Mouse (Mus musculus) large intestine, adult 2 months (tissue): ENCODE data around the gene Adgrd1. TPM values are rescaled to one million over a fixed set of nuclear protein-coding genes. Genes with fewer than 3 reads are reported as not detected.

Source experiments
- DNase-seq: peaks from one replicate; pipeline ENCODE4 v3.0.0-alpha.2; 2012; ENCODE audit warnings: low read depth, low spot score
- WGBS: fragments of 180-500 bp; shearing (Covaris S2); methylation state at CpG from one replicate; pipeline ENCODE4 v1.1.7; 2018; 5-methylcytosine and 5-hydroxymethylcytosine counted together
- polyA plus RNA-seq: library from polyadenylated mRNA; depleted of rRNA; stranded (reverse); fragments of >200 nt; gene quantifications from 2 replicates; pipeline ENCODE4 v1.2.3, GENCODE M21; 2012

Gene Adgrd1
- polyA plus RNA-seq, 1 experiment = 8.0 TPM

DNA sequence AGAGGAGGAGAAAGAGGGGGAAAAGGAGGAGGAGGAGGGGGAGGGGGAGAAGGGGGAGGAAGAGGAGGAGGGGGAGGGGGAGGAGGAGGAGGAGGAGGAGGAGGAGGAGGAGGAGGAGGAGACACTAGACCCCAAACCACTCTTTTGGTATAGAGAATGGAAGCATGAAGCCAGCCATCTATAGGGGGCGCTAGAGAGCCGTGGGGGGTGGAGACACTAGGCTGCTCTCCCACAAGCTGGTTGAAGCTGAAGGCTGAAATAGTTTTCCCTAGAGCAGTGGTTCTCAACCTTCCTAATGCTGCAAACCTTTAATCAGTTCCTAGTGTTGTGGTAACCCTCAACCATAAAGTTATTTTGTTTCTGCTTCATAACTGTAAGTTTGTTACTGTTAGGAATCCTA lies 89.7 kb downstream of the Adgrd1 start:
- WGBS = 0% methylated on average over 2 of the region's 2 CpGs
- DNase-seq = no peak

DNA sequence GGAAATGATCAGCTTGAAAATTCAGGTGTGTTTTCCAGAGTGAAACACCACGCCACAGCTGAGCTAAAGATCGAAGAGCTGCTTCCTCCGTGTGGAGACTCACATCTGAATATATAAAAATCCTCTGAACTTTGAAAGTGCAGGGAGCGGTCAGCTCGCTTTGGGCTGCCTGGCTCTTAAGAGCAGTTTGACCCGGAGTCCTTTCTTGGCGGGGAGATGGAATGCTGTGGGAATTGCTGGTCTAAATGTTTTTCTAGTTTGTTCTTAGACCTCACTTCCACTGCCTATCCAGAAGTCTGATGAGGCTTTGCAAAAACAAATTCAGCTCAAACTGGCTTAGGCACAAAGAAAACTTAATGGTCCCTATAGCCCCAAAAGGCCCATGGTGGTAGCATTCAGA lies 90.4 kb downstream of the Adgrd1 start:
- WGBS = 70% methylated on average over 7 of the region's 7 CpGs
- DNase-seq = no peak

DNA sequence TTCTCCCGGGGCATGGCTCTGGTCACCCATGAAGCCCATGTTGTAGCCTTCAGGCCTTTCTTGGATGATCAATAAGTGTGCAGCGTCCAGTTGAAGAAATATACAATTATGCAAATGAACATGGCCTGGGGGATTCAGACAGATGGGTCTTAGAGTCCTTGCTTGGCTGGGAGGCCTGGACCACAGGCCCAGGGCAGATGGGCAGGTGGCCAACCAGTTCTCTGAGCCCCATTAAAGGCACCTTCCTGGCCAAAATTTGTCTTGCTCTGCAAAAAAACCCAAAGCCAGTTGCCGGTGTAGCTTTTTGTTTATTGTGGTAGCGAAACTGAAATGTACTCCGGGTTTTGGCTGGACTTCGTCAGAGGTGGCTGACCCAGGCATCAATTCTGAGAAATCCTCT lies 92.5 kb downstream of the Adgrd1 start:
- DNase-seq = no peak
- 75% methylated on average over 6 of the region's 6 CpGs for WGBS

DNA sequence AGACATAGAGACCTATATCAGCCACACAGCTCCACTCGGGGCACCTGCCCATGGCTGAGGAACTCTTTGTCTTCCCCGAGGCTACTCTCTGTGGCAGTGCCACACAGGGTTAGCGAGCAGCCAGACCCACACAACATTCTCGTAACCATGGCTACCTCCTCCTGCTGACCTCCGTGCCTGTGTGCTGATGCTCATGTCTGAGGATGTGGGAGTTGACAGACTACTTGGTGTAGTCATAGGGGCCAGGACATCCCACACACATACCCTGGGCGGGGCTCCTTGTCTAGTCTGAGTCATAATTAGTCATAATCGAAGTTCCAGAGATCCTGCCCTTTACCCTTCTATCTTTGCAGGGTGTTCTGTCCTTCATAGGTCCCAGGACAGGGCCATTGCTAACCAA lies 93.5 kb downstream of the Adgrd1 start:
- WGBS = 54% methylated on average over 7 of the region's 7 CpGs
- no peak for DNase-seq

DNA sequence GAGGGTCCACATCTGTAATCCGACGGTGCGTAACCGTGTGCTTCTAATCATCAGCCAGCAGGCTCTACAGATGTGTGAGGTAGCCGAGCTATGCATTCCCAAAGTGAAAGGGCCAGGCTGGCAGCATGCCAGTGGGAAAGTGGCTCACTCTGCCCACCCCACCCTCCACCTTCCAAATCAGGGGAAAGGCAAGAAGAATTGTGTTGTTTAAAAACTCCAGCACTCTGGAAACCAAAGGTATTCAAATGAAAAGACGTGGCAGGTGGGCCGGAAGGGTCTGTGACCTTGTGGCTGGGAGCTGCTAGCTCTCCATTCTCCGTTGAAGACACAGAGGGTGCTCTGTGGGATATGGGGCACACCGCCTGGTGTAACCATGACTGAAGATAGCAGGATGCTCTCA lies 100.0 kb downstream of the Adgrd1 start:
- WGBS = 65% methylated on average over 9 of the region's 9 CpGs
- no peak for DNase-seq

DNA sequence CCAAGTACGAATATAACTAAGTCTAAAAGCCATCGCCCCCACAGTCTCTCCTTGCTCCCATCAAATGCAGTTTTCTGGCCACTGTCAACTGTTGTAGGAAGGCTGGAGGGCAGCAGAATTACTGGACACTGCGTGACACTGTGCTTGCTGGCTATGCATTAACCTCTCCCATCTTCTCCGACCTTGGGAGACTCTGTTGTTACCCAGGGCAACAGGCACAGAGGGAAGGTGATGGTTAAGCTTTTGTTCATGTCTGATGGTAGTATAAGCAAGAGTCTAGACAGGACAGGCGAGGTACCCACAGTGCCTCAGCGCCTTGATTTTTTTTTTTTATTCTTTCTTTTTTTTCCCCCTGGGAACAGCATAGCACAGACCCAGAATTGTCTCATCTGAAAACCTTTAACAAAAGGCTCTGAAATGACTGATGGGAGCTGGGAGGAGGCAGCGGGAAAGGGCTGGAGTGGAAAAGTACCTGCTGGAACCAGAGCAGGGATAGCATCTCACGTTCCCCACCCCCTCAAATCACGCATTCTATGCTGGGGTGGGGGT lies 100.5 kb downstream of the Adgrd1 start:
- WGBS = 73% methylated on average over 9 of the region's 9 CpGs
- no peak for DNase-seq

DNA sequence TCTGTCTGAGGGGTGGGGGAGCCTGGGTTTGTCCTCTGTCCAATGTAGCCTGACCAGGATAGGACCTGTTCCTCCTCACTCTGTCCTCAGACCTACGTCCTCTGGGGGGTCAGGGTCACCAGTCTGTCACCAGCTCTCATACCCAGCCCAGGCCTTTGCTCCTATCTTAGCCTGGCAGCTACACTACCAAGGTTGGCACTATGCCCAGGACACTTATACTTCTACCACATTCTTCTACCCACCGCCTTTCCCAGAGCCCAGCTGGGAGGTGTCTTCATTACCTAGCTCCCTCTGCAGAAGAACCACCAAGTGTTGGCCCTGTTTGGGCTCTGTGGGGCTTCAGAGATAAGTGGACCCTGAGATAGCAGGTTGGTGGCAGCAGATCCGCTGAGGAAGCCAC lies 103.6 kb downstream of the Adgrd1 start:
- DNase-seq = no peak

DNA sequence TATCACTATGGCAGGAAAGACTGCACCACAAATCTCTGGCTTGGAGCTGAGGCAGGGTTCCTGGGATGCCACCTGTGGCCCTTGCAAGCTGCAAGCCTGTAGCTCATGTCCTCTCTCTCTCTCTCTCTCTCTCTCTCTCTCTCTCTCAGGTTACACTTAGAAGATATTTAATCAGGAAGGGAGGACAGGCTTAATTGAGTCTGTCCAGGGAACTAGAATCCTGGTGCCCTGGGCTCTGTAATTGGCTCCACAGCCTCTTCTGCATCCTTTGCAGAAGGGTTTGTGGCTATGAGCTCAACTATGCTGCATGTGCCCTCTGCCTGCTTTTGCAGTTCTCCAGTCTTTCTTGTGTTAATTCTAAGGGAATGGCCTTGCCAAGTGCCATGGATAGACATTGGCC lies 111.7 kb downstream of the Adgrd1 start:
- no peak for DNase-seq

More for the DNA sequence above, 103.6 kb downstream of the Adgrd1 start:
- WGBS = 54% methylated on average over 3 of the region's 3 CpGs

DNA sequence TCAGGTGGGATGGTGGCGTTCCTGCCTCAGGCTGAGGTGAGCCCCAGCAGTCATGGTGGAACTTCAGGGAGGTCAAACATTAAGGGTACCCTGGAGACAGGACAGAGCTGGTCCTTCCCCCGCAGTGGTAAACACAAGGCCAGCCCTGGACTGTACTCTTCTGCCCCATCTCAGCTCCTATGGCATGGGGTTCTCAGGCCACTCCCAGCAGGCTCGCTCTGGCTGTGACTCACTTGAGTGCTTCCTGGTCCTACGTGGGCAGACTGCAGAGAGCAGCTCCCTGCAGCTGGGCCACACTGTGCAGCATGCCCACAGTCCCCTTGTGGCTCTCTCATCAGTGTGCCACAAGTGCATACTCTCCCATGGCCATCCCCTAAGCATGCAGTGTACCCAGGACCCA lies 112.3 kb downstream of the Adgrd1 start:
- DNase-seq = no peak
- 44% methylated on average over 4 of the region's 4 CpGs for WGBS

DNA sequence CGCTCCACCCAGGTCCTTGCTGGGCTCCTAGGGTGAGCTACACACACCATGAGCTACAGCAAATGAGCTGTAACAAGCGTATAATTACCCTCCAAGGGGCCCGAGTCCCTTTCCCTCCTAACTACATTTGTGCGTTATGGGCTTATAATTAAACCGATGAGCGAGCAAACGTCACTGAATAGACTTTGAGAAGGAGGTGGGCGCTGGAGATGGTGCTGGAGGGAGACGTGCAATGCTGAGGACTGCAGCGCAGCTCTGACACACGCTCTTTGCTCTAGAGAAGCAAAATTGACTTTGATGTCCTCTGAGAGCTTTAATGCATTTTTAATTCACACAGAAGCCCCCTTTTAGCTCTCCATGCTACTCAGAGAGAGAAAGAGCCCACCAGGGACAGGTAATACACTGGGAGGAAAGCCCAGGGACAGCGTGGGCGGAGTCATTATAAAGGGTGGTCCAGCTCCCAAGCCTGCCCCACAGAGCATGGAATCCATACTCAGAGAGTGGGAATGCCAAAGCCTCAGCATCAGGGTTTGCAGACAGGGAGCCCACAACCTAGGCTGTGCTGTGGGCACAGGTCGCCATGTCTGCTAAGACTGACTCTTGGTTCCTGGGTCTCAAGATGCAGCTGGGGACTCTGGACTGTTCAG lies 115.0 kb downstream of the Adgrd1 start:
- DNase-seq = no peak
- 46% methylated on average over 14 of the region's 14 CpGs for WGBS

DNA sequence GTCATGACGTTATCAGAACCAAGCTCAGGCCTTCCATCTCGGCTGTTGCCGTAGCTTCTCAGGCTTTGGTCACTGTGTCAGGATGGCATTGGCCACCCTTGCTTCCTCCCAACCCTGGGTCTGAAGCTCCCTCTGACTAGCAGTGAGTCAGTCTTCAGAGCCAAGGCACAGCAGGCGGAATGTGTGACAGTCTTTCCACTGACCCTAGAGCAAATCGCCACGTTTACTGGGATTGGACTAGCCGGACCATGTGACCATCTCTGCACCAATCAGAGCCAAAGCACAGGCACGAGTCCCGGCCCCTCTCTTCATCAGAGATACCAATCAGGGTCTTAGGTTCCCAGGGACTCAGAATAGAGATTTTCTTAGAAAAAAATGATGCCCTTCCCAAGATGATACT lies 117.5 kb downstream of the Adgrd1 start:
- 57% methylated on average over 9 of the region's 9 CpGs for WGBS

DNA sequence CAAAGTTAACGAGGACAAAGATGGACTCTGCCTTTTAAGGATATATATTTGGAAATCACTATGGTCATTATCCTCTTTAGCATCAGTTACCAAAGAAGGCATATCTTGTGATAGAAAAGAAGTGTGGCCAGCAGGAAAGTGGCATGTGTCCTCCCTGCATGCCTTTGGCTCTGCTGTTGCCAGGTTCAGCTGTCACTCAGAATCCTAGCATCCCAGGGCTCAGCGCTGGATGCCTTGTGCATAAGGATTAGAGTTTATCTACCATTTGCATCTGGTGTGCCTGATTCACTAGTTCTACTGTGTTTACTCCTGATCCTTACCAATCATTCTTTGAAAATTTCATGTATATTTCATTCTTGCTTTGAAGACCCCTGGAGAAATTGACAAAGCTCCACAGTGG lies 119.5 kb downstream of the Adgrd1 start:
- no peak for DNase-seq
- 90% methylated on average over 2 of the region's 2 CpGs for WGBS

More for the DNA sequence above, 117.5 kb downstream of the Adgrd1 start:
- no peak for DNase-seq

DNA sequence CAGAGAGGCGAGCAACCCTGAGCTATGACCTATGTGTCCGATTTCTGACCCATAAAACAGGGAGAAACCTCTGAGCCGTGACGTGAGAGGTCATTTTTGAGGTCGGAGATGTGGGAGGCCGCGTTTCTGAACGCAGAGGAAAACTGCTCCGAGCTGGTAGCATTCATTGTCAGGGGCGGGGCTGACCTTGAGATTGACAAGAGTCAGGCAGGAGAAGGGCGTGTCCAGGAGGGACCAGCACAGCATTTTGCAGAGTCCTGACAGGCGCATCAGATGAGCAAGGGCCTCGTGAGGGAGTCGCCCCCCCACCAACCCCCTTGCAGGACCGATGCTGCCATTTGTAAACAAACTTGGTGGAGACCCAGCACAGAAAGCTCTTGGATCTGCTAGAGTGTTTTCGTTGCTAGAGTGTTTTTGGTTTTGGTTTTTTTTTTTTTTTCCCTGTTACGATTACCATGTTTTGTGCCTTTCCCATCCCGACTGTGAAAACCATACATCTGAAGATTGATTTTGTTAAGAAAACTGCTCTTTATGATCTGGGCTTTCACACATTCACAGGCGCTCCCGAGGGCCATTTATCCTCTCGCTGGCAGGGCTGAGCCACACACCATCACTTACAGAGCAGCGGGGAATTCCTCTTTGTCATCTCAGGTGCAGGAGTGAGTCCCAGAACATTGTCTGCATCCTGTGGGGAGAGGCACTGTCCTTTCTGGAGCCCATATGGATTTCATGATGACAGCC lies 121.1 kb downstream of the Adgrd1 start:
- 9% methylated on average over 22 of the region's 22 CpGs for WGBS
- DNase-seq = no peak

DNA sequence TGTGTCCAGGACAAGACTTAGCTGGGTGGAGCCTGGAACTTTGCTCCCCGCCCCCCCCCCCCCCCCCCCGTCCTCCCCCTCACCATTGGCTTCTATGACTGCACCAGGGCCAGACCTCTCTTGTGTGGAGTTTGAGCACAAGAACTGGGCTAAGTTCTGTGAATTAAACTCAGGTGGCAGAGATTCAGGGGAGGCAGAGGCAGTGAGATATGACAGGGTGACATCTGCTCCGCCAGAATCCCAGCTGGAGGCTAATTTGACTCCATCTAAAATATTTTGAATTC lies 121.6 kb downstream of the Adgrd1 start:
- DNase-seq = no peak
- WGBS = 21% methylated on average over 3 of the region's 3 CpGs

DNA sequence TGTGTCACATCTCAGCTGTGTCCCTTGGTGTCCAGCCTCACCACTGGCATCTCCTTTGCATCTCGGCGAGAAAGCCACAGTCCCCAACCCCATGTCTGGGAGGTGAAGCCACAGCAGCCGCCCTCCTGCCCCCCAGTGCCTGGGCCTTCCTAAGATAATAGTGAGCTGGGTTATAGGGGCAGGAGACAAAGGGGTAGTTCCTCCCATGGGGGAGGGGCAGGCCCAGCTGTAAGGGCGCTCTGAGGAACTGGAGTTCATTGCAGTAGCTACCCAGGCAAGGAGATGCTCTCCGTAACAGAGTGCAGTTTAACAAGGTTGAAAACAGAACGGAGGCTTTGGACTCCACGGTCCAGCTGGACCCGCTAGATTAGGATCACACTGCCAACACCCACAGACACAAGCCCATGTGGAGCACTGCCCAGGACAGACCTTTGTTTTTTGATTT lies 122.0 kb downstream of the Adgrd1 start:
- 33% methylated on average over 8 of the region's 8 CpGs for WGBS
- DNase-seq = no peak

DNA sequence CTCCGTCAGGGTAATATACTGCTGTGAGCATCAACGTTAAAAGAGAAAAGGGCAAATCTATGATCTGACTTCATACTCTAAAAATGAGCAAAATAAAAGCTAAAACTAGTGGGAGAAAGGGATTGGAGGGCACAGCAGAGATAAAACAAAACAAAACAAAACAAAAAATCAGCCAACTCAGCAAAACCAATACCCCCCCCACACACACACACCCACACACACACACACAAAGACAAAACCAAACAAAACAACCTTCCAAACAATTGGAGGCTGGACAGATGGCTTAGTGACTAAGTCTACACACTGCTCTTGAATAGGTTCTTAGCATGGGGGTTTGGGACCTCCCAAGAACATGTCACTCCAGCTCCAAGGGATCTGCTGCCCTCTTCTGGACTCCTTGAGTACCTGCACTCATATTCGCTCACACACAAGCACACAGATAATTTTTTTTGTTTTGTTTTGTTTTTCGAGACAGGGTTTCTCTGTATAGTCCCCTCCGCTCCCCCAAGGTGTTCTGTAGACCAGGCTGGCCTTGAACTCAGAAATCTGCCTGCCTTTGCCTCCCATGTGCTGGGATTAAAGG lies 122.7 kb downstream of the Adgrd1 start:
- no peak for DNase-seq
- WGBS = 87% methylated on average over 5 of the region's 5 CpGs

DNA sequence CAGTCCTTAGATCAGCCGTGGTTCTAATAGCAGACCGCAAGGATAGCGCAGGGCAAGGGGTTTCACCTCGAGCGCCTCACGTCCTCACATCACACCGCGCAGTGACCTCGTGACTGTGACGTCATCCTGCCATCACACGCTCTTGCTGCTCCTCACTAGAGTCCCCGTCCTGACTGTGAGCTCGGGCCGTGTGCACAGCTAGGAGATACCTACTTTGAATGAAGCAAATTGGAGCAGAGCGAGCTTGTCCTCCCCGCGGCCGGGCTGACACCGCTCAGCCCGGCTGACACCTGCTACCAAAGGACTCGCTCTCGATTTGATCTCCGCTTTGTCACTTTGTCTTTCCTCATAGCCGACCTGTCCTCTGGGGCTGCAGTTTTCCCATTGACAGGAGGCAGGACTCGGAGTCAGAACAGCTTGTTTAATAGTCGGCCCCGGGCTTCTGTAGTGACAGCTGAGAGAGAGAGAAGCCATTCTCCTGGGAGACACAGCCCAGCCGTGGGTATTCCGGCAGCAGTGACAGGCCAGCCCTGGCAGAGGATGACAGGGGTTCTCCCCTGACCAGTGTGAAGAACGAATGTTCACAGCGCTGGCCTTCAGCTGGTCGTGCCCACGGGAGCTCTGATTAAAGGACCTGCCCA lies 129.4 kb downstream of the Adgrd1 start:
- WGBS = 64% methylated on average over 33 of the region's 33 CpGs
- no peak for DNase-seq

DNA sequence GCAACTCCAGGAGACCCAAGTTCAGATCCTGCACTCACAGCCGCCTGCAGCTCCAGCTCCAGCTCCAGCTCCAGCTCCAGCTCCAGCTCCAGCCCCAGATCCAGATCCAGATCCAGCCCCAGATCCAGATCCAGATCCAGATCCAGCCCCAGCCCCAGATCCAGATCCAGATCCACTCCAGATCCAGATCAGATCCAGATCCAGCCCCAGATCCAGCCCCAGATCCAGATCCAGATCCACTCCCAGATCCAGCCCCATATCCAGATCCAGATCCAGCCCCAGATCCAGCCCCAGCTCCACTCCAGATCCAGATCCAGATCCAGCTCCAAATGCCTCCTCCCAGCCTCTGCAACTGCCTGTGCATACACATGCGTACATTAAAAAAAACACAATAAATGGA lies 131.6 kb downstream of the Adgrd1 start:
- no peak for DNase-seq
- 82% methylated on average over 2 of the region's 2 CpGs for whole genome bisulfite sequencing

DNA sequence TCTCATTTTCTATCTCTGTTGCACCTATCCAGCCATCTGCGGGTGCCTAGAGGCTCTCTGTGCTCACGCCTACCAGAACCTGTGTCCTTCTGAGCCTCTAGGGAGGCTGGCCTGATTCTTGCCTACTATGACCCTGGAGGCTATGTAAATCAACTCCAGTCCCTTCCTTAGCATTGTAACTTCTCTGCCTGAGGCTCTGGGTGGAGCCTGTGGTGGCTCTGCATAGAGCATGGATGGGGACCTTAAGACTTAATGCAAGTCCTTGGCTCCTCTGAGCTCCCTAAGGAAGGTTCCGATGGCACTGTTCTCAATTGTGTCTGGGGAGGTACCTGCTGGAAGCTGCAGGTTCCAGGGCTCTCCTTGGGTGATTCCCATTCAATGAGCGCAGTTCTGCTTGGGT lies 136.8 kb downstream of the Adgrd1 start:
- DNase-seq = no peak
- 93% methylated on average over 4 of the region's 4 CpGs for WGBS

DNA sequence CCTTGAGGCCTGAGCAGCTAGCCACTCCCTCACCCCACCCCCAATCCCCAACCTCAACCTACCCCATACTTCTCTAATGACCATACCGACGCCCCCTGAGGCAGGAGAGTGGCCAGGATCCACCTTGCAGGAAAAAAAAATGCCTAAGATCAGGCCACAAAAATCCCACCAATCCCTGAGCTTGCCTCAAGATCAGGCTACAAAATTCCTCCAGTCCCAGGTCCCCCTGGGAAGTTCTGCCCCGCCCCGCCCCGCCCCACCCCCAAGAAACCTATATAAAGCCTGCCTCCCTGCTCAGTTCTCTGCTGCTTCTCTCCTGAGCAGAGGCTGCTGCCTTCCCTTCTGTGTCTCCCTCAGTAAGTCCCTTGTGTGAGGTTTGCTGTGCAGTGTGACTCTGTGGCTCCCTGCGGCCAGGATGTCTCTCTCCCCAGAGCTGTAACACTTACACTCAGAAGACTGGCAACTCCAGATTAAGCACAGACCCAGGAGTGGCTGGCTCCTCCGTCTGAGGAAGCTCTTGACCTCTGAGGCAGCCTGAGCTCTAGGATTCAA lies 137.4 kb downstream of the Adgrd1 start:
- 84% methylated on average over 7 of the region's 7 CpGs for WGBS
- DNase-seq = no peak
